Mouse (Mus musculus) embryonic stem cell, embryonic (primary cell): ENCODE measurements at regions not wholly inside any gene's neighbourhood (a gene's known extent, or its start where the extent isn't known, plus 50 kb on each side); places are given as distances from the start of the nearest gene placed in this dataset.

Experiments
- CTCF ChIA-PET, 4 experiments: fragments of 300-600 bp in 2 of 4; fragments of 350-600 bp in 2 of 4; sonication (Branson Sonifier 250); formaldehyde crosslinking; loops; one replicate each; lab custom pipeline; 2022; ENCODE audit warnings: inconsistent platforms in 2 of 4; lab: Charles Lee
- POLR2A ChIA-PET, 4 experiments: fragments of 300-600 bp in 2 of 4; fragments of 350-600 bp in 2 of 4; sonication (Branson Sonifier 250); formaldehyde crosslinking; loops; one replicate each; lab custom pipeline; 2022; ENCODE audit warnings: antibody characterized with exemption in 4 of 4, inconsistent platforms in 1 of 4; lab: Charles Lee

- ChIA-PET POLR2A (no interaction called here), CTCF (no interaction called here)
Measured at GRCm38 (mm10) chr9:61166115-61166514, 206.1 kb upstream of the Tle3 start.

DNA sequence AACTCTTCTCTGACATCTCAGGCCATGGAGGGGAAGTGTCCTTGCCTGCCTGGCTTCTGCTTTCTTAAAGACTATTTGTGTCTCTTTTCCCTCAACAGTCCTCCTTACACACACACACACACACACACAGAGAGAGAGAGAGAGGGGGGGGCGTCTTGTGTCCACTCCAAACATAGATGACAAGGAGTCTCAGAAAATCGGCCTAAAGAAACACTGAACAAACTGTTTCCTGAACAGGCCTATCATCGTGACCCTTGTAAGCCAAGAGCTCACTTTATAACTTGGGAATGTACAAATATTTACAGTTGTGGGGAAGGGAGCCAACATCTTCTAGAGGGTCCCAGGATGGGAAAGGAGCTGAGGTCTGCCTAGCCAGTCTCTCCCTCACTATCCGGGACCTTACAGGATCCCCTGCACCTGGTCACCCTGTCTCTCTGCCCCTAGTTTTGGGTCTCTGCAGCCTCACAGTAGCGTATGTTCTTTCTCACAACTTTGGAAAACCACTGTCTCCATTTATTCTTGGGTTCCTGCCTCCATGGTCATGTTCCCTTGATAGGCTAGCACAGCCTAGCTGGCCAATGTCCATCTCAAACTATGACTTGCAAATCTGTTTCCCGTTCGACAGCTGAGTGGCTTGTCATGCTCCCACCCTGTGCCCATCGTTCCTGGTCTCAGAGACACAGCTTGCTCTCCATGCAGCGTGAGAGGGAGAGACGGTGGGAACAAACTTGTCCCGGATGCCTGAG is 204.9 kb upstream of the Tle3 start:
- POLR2A ChIA-PET = interaction anchor here in 1 of 4 experiments (1.5 kb wide), 1 partner anchor 13 kb away, joined by 4 read pairs; no protein-coding TSS in a partner anchor
- CTCF ChIA-PET = no interaction called here

- ChIA-PET CTCF (no interaction called here), POLR2A (no interaction called here)
Measured at GRCm38 (mm10) chr9:61168931-61169330, 203.2 kb upstream of the Tle3 start.

DNA sequence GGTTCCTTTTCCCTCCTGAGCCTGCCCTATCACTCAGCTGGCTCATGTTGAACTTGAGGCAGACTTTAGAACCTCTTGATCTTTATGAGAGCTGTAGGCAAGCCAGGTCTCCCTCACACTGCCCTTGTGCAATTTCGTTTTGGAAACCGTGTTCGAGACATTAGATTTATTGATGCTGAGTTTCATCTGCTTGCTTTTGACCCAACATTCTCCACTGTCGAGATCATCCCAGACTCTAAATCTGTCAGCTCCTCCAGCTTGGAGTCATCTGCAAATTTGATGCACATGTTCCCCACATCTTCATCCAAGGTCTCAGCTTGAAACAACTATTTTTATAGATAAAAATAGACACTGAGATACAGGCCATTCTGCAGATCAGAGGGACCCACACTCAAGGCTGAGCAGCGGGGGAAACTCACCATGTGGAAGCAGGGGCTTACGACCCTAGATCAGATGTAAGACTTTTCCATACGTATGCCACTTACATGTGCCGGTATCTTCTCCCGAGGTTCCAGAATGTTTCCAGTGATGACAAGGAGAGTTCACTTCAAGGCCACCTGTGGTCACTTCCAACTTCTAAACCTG is 202.6 kb upstream of the Tle3 start:
- ChIA-PET POLR2A (no interaction called here), CTCF (no interaction called here)

DNA sequence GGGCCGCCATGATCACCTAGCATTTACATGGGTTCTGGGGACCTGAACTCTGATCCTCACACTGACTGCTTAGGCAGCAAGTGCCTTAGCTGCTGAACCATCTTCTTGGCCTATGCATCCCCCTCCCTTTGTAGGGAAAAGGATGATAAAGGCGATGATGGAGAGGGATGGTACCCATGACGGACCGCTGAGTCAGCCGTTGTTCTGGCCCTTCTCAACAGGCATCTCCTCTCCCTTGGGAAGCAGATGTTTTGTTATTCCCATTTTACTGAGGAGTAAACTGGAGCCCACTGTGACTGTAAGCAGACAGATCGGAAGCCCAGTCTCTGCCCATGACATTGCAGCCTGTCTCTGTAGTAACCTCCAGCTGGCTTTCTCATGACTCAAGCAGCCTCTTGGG is 201.2 kb upstream of the Tle3 start:
- ChIA-PET CTCF (interaction anchor here in 1 of 4 experiments (0.6 kb wide), 1 partner anchor 117 kb away, joined by 4 read pairs; no protein-coding TSS in a partner anchor), POLR2A (no interaction called here)

DNA sequence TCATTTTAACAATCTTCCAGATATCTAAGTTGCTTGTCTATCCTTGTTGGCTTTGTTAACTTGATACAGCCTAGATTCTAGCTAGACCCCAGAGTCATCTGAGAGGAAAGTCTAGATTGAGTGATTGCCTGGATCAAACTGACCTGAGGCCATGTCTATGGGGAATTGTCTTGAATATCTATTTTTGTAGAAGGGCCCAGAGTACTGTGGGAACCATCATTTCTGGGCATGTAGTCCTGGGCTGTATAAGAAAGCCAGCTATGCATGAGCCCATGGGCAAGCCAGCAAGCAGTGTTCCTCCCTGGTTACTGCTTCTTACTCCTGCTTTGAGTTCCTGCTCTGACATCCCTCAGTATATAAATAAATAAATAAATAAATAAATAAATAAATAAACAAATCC is 199.7 kb upstream of the Tle3 start:
- ChIA-PET CTCF (no interaction called here), POLR2A (interaction anchor here in 1 of 4 experiments (0.6 kb wide), 1 partner anchor 131 kb away, joined by 3 read pairs; no protein-coding TSS in a partner anchor)

DNA sequence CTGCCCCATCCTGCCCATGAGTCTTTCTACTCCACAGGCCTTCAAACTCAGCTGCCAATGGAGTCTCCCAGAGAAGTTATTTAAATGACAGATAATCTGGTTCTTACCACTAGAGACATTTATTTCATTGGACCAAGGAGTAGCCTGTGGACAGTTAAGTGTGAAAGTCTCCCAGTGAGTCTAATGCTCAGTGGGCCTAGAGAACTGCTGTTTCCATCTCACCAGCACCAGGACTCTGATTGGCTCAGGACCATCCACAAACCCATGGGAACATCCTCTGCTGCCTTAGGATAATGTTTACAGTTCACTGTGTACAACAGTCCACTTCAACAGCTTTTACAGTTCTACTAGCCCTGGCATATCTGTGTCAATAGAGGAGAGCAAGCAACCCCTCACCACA is 198.6 kb upstream of the Tle3 start:
- ChIA-PET POLR2A (no interaction called here), CTCF (no interaction called here)

DNA sequence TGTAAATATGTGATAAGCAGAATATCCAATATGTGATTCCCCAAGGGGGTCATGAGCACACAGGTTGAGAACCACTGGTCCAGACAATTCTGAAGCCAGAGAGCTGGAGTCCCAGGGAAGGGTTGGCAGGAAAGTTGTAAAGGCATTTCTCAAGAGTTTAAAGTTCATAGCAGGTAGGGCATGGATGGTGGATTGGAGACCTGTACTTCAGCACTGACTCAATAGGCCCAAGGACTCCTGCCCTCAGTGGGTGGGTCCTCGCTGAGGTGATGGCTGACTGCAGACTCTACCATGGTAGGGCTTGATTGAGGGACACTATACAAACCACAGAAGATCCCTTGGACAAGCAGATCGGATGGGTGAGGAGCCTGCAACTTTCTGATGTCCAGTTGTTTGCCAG is 196.8 kb upstream of the Tle3 start:
- ChIA-PET CTCF (no interaction called here), POLR2A (interaction anchor here in 1 of 4 experiments (1.8 kb wide), 1 partner anchor 12 kb away, joined by 4 read pairs; no protein-coding TSS in a partner anchor)

DNA sequence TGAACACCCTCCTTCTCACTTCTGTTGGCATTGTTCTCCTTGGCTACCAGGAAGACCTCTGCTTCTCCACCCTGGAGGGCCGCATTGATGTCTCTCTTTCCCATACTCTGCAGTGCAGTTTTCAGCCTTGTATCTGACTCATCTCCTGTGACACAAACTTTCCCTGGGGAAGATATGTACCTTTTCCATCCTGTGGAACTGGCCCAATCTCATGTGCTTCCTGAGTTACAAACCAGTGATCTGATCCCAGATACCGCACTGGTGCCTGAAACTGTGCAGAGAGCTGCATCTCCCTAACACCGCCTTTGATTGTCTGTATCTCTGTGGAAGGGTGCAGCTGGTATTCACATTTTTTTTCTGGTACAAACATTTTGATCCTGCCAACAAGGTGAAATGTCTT is 195.3 kb upstream of the Tle3 start:
- CTCF ChIA-PET = no interaction called here
- POLR2A ChIA-PET = no interaction called here

DNA sequence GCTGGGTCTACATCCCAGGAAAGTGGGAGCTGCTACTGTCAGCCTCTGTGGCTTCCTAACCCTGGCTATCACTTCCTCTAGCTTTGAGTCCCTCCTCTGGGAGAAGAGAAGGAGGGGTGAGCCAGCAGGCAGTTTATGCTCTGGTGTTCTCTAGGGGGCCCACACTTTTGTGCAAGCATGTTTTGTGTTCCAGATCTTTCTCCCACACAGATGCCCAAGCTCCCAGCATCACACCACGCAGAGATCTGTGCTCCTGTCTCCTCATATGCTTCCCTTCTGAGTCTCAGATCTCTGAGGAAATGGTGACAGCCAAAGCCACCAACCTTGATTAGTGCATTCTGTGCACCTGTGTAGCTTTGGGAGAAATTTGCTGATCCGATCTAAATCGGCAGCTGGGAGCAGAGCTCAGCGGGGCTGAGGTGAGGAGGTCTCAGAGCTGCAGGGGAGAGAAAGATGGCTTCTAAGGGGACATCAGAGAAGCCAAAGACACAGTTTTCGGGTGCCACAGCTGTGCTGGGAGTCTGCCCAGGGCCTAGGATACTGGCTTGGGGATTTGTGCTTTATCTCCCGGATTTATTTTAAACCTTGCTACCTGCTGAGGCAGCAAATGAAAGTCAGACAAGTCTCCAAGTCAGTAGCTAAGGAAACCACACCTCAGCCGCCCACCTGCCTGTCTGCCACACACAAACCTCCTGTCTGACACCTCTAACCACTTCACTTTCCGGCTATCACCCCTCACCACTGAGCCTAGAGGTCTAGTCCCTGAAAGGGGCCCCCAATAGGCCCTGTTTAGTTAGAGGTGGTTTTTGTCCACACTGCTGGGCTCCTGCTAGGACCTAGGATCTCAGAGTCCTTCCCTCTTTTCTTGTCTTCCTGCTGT is 185.4 kb upstream of the Tle3 start:
- ChIA-PET POLR2A (interaction anchor here in 1 of 4 experiments (0.6 to 1.4 kb wide), 2 partner anchors 23 to 189 kb away, joined by 3 read pairs; no protein-coding TSS in a partner anchor), CTCF (interaction anchor here in 3 of 4 experiments (0.6 to 1.4 kb wide), 3 partner anchors 91 to 1126 kb away, joined by 3 read pairs; no protein-coding TSS in a partner anchor)

GRCm38 (mm10) chr9:61187713-61188399 is 184.3 kb upstream of the Tle3 start:
- CTCF ChIA-PET = interaction anchor here in 2 of 4 experiments (0.6 kb wide), 3 partner anchors 37 to 1125 kb away, joined by 3 to 5 read pairs (median 3); no protein-coding TSS in a partner anchor
- POLR2A ChIA-PET = no interaction called here

DNA sequence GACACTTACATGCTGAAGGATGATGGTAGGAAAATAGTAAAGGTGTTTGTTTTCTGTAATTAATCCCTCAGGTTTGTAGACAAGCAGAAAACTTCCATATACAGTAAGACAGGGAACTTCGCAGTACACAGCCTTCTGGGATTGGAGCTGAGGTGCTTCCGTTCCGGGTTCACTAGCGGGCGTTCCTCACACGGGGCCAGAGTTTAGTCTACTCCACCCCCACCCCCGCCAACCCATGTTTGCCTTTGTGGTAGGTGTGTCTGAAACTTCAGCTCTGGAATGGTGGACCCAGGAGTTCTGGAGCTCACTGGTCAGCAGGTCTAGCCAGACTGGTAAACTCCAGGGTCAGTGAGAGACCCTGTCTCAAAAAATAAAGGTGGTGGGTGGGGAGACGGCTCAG is 182.9 kb upstream of the Tle3 start:
- ChIA-PET CTCF (interaction anchor here in 1 of 4 experiments (0.6 kb wide), 1 partner anchor 542 kb away, joined by 6 read pairs; no protein-coding TSS in a partner anchor), POLR2A (no interaction called here)

- POLR2A ChIA-PET = interaction anchor here in 1 of 4 experiments (0.6 kb wide), 1 partner anchor 23 kb away, joined by 4 read pairs; no protein-coding TSS in a partner anchor
- CTCF ChIA-PET = interaction anchor here in 1 of 4 experiments (0.5 to 0.7 kb wide), 2 partner anchors 115 to 326 kb away, joined by 3 to 4 read pairs; no protein-coding TSS in a partner anchor
Measured at GRCm38 (mm10) chr9:61199077-61199753, 173.0 kb upstream of the Tle3 start.

DNA sequence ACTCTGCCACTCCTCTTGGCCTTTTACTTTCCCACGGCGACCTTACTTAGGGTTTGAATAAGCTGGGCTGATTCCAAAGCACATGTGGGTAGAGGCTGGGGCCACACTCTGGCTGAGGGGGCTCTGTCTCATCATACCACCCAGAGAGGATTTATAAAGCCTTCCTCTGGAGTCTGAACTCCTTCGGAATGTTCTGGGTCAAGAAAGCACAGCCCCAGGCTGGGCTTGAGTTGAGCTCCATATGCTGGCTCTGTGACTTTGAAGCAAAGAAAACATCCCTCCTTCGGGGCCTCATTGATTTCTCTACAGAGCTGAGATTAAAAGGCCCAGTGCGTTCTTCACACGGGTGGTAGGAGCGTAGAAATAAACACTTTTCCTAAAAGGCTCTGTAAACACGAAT is 172.3 kb upstream of the Tle3 start:
- CTCF ChIA-PET = interaction anchor here in 1 of 4 experiments (0.5 kb wide), 1 partner anchor 327 kb away, joined by 3 read pairs; no protein-coding TSS in a partner anchor
- POLR2A ChIA-PET = no interaction called here

DNA sequence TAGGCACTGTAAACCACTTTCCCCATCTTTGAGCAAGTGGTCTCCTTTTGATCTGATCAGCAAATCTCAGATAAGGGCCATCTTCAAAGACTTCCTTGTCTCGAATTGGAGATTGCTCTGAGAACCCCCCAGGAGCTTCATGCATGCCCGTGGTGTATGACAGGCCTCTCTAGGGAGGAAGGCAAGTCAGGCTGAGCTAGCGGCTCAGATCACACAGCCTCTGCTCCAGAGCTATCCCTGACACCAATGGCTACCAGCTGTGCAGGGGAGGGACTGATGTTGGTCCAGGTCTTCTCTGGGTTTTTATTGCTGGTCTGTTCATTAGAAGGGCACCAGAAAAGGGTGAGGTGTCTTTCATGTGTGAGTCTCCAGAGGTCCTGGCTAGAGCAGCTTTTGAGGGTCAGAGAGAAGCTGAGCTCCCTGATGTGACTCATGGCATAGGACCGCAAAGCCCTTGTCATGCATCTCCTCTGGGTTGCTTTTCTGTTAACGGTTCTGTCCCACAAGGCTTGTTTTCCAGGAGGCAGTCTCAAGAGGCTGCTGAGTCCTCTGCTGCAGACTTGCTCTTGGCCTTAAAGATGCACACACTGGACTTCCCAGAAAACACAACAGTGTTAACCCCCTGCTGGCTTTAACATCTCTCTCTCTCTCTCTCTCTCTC is 171.7 kb upstream of the Tle3 start:
- ChIA-PET POLR2A (no interaction called here), CTCF (no interaction called here)

DNA sequence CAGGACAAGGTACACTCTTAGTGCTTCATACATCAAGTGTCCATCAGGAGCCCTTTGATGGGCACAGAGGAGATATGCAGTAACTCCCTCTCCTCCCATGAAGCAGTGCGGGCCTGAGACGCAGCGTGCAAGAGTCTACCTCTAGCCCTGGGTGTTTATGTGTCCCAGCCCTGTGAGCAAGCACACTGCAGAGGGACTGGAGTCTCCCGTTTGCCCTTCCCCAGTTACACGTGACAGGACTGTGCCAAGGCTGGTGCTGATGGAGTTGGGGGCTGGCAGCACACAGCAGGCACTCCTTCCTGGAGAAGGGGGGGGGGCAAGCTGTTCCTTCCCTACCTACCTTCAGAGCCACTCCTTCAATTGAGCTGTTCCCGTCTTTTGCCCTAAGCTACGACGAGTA is 167.1 kb upstream of the Tle3 start:
- POLR2A ChIA-PET = interaction anchor here in 1 of 4 experiments (0.7 kb wide), 1 partner anchor 10 kb away, joined by 3 read pairs; no protein-coding TSS in a partner anchor
- CTCF ChIA-PET = no interaction called here

DNA sequence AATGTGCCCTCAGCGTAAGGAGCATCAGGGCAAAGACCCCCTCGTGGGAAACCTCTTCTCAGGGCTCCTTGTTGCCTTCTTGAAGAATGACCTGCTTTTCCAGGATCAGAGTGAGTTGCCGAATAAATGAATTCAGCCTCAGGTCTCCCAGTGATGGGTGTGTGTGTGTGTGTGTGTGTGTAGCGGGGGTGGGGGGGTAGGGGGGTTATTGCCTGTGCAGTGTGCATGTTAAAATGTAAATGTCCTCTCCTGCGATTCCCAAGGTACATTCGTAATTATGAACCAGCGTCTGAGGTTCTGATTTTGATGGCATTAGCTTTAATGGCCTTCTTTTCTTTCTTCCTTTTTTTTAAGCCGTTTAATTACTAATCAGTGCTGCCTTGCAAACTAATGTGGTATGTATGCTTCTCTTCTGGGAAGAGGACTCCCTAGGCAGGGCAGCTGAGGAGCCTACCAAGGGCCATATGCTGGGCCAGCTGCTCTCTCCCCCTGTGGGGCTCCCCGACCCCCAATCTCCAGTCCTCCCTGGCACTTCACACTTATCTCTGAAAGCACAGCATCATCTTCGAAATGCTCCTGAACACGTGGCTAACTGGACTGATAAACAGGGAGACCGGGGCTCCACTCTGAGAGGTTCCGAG is 165.3 kb upstream of the Tle3 start:
- ChIA-PET POLR2A (no interaction called here), CTCF (interaction anchor here in 1 of 4 experiments (0.7 kb wide), 1 partner anchor 109 kb away, joined by 3 read pairs; no protein-coding TSS in a partner anchor)
